Mouse (Mus musculus) liver, embryonic 14.5 days (tissue): ENCODE data around the gene Tbx5.

ENCODE experiments used
- CTCF ChIP-seq: IDR thresholded peaks from 2 replicates; pipeline ENCODE4 v1.5.1; 2016; ENCODE audit warnings: antibody characterized with exemption, low read depth, control low read depth
- EP300 ChIP-seq: IDR thresholded peaks from 2 replicates; pipeline ENCODE4 v1.6.1; 2016; ENCODE audit warnings: antibody characterized with exemption, low read depth

GRCm38 (mm10) chr5:119798713-119799418, 33.6 kb upstream of the Tbx5 start:
- TF ChIP-seq CTCF (no peak), EP300 (no peak)
